Mouse (Mus musculus) G1E (cell line): ENCODE results near the gene Slc22a14. TPM values are rescaled to one million over a fixed set of nuclear protein-coding genes. Genes with fewer than 3 reads are reported as not detected.
A peak's percentile ranks its signal among the peaks of the same experiment; 100 is the strongest.

ENCODE experiments used
- ATAC-seq: 2 replicates; pipeline ENCODE4 v1.8.0; 2016; ENCODE audit warnings: mild to moderate bottlenecking; ENCODE audit not compliant: insufficient number of reproducible peaks, poor library complexity, low FRiP score, severe bottlenecking; ENCODE audit errors: extremely low read depth
- DNase-seq: peaks from one replicate; pipeline ENCODE4 v3.0.0; 2012; ENCODE audit warnings: low spot score
- H3K27me3 ChIP-seq: 2 replicates; pipeline ENCODE4 v1.6.1; 2012; ENCODE audit warnings: mild to moderate bottlenecking, low read length, inconsistent platforms; ENCODE audit not compliant: insufficient read depth
- H3K36me3 ChIP-seq: replicated peaks from 2 replicates; pipeline ENCODE3; 2012; ENCODE audit warnings: mild to moderate bottlenecking, inconsistent platforms
- H3K4me1 ChIP-seq: 2 replicates; pipeline ENCODE4 v1.6.1; 2012; ENCODE audit warnings: low read depth, low read length, inconsistent platforms, mixed read lengths; ENCODE audit not compliant: insufficient read depth
- H3K4me3 ChIP-seq: 2 replicates; pipeline ENCODE4 v1.5.1; 2012; ENCODE audit warnings: low read depth, mild to moderate bottlenecking, inconsistent platforms, low read length, moderate library complexity, mixed read lengths
- H3K9me3 ChIP-seq: replicated peaks from 2 replicates; pipeline ENCODE4 v1.6.1; 2012; ENCODE audit warnings: inconsistent platforms
- CTCF ChIP-seq: IDR thresholded peaks from 2 replicates; pipeline ENCODE4 v1.5.1; 2012; ENCODE audit warnings: low read depth, low read length, inconsistent platforms, mixed read lengths
- GATA1 ChIP-seq: IDR thresholded peaks from 2 replicates; pipeline ENCODE4 v1.6.1; 2012; ENCODE audit warnings: borderline replicate concordance, low read length, inconsistent platforms, mixed read lengths
- GATA2 ChIP-seq: IDR thresholded peaks from 2 replicates; pipeline ENCODE4 v1.6.1; 2012; ENCODE audit warnings: low read depth, low read length, inconsistent platforms, borderline replicate concordance
- POLR2AphosphoS5 ChIP-seq: IDR thresholded peaks from 2 replicates; pipeline ENCODE4 v1.6.1; 2012; ENCODE audit warnings: low read depth, low read length, inconsistent platforms; ENCODE audit not compliant: insufficient replicate concordance
- TAL1 ChIP-seq: conservative IDR thresholded peaks from 2 replicates; pipeline ENCODE4 v1.6.1; 2012; ENCODE audit warnings: low read depth, low read length, inconsistent platforms, mixed read lengths
- polyA plus RNA-seq: library from polyadenylated mRNA; stranded (reverse); fragments of >175 nt; gene quantifications from 2 replicates; pipeline ENCODE4 v1.2.3, GENCODE M21; 2012
- total RNA-seq, 2 experiments: library from RNA; stranded (forward) in 1 of 2; stranded (reverse) in 1 of 2; fragments of 200-1000 nt in 1 of 2; fragments of >200 nt in 1 of 2; fragmentation: Nextera tagmentation in 1 of 2; gene quantifications; 2 replicates each; pipeline ENCODE4 v1.2.3; 2014 to 2017

Slc22a14 gene
- total RNA-seq (2014; fragmentation: Nextera tagmentation) (not detected in 2 replicates), total RNA-seq (2017) (not detected in 2 replicates), polyA plus RNA-seq (not detected in 2 replicates)

GRCm38 (mm10) chr9:119365284-119365683 is at the start of gene Slc22a14:
TSS of gene Slc22a14 (minus strand) at chr9:119365553.
- H3K27me3 ChIP-seq, result no peaks in the 10 kb centered on the region
- H3K9me3 ChIP-seq, result no peaks in the 10 kb centered on the region
- H3K4me1 ChIP-seq, result no peaks in the 10 kb centered on the region
- DNase-seq, result no peak
- no peak for TF ChIP-seq CTCF
- TF ChIP-seq GATA2, result no peak
- TF ChIP-seq TAL1, result no peak
- TF ChIP-seq POLR2AphosphoS5, result no peak
- TF ChIP-seq GATA1, result no peak
- peaks cover 95% of the 10 kb centered on the region for H3K36me3 ChIP-seq
- ATAC-seq, result no peak
- no peak within 1 kb of the TSS for H3K4me3 ChIP-seq

- TF ChIP-seq TAL1 (no peak), CTCF (no peak), GATA2 (no peak), GATA1 (no peak), POLR2AphosphoS5 (no peak)
- Histone ChIP-seq H3K36me3 (no peaks in the 10 kb centered on the region), H3K4me1 (no peaks in the 10 kb centered on the region), H3K4me3 (no peak overlapping the region), H3K27me3 (no peaks in the 10 kb centered on the region; the same call in 1 of the 2 replicates), H3K9me3 (peaks cover 6% of the 10 kb centered on the region)
- no peak for ATAC-seq
- DNase-seq, result no peak
These were observed 44.5 kb upstream of the Slc22a14 start for GRCm38 (mm10) chr9:119409864-119410263.

GRCm38 (mm10) chr9:119408898-119409664 is 43.7 kb upstream of the Slc22a14 start:
- peaks cover 1% of the 10 kb centered on the region; the same call in 1 of the 2 replicates for H3K4me1 ChIP-seq
- no peak overlapping the region for H3K4me3 ChIP-seq
- DNase-seq, result no peak
- H3K36me3 ChIP-seq, result no peaks in the 10 kb centered on the region
- peaks cover 6% of the 10 kb centered on the region for H3K9me3 ChIP-seq
- H3K27me3 ChIP-seq, result peaks cover 2% of the 10 kb centered on the region; the same call in 1 of the 2 replicates
- ATAC-seq, result no peak
- no peak for TF ChIP-seq CTCF

- Histone ChIP-seq H3K4me3 (no peak overlapping the region), H3K36me3 (no peaks in the 10 kb centered on the region), H3K27me3 (peaks cover 14% of the 10 kb centered on the region), H3K4me1 (peaks cover 13% of the 10 kb centered on the region), H3K9me3 (peaks cover 4% of the 10 kb centered on the region)
- TF ChIP-seq POLR2AphosphoS5 (no peak), CTCF (no peak), TAL1 (no peak), GATA2 (no peak), GATA1 (no peak)
- no peak for DNase-seq
- no peak for ATAC-seq
These were observed 42.5 kb upstream of the Slc22a14 start for GRCm38 (mm10) chr9:119407884-119408283.

- peaks cover 32% of the 10 kb centered on the region for H3K4me1 ChIP-seq
- H3K9me3 ChIP-seq, result peaks cover 2% of the 10 kb centered on the region; the same call in 1 of the 2 replicates
- TF ChIP-seq GATA1 (no peak), TAL1 (no peak), POLR2AphosphoS5 (no peak), GATA2 (no peak), CTCF (no peak)
- no peak overlapping the region for H3K4me3 ChIP-seq
- no peak for ATAC-seq
- no peak for DNase-seq
- peaks cover 19% of the 10 kb centered on the region for H3K27me3 ChIP-seq
- H3K36me3 ChIP-seq, result no peaks in the 10 kb centered on the region
These were observed 38.7 kb upstream of the Slc22a14 start for GRCm38 (mm10) chr9:119404090-119404489.

- peaks cover 2% of the 10 kb centered on the region; the same call in 1 of the 2 replicates for H3K9me3 ChIP-seq
- H3K27me3 ChIP-seq, result peaks cover 19% of the 10 kb centered on the region
These were observed 37.9 kb upstream of the Slc22a14 start for GRCm38 (mm10) chr9:119403236-119403641.

More at GRCm38 (mm10) chr9:119403236-119403641, 37.9 kb upstream of the Slc22a14 start:
- ATAC-seq, result no peak
- H3K4me1 ChIP-seq, result peaks cover 32% of the 10 kb centered on the region
- TF ChIP-seq POLR2AphosphoS5, result no peak
- TF ChIP-seq CTCF, result no peak
- no peak for TF ChIP-seq TAL1
- no peak for TF ChIP-seq GATA2
- TF ChIP-seq GATA1, result no peak
- peak overlapping the region; percentile 77; the same call in 1 of the 2 replicates for H3K4me3 ChIP-seq
- no peaks in the 10 kb centered on the region for H3K36me3 ChIP-seq
- DNase-seq, result no peak
